In the genomic region with DNA sequence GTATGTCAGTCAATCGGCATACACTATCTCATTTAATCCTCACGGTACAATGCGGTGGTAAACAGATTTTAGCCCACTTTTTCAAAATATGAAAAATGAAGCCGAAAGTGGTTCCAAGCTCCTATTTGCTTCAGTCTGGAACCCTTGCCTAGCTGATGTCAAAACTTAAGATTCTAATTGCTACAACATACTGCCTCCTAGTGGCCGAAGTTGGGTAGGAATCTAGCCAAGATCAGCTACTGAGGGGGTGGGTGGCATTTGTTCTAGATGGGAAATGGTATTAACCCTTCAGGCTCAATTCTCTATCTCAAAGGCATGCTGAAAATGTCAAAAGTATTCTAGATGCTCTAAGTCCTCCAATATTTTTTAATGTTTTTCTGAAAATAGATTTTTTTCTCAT, we compare ENCODE assay signal across 8 mouse cellular contexts.
DNase-seq lines count a peak whose midpoint lies in the region; ATAC-seq and TF ChIP-seq lines count a peak whose summit lies in the region.

No protein-coding gene starts in this region.

- no peak for TF ChIP-seq POLR2A in liver, adult 2 months (IDR thresholded peaks at IDR 0.05; ENCODE audit: extremely low read depth, insufficient read depth, low read length)
- no peak for TF ChIP-seq POLR2A in cortical plate, adult 2 months (IDR thresholded peaks at IDR 0.05; ENCODE audit: extremely low read depth, insufficient read depth, low read length)
- TF ChIP-seq POLR2A in cerebellum, adult 2 months (IDR thresholded peaks at IDR 0.05; ENCODE audit: borderline replicate concordance, insufficient read depth, low read length): no peak

- H3K9ac ChIP-seq in liver, adult 2 months (ENCODE audit: low read depth, low read length): no peak overlapping the region
- H3K9ac ChIP-seq in liver, embryonic 11.5 days (ENCODE audit: low read depth, low read length): no peak overlapping the region

- no peak for ATAC-seq in liver, embryonic 11.5 days (replicated peaks; ENCODE audit: low FRiP score)

- DNase-seq in cerebellum, adult 9-10 months: peak; percentile 11
- no peak for DNase-seq in cerebellum, adult 9-11 months
- DNase-seq in liver, adult 2 months (ENCODE audit: extremely low read depth, low read depth, low spot score): peak; percentile 50
- no peak for DNase-seq in liver, embryonic 11.5 days (ENCODE audit: low spot score)
- DNase-seq in left cerebral cortex, postnatal 4 days: peak; percentile 37
- DNase-seq in c-Kit-positive CD71-positive TER-119-positive erythroid progenitor cells, embryonic 14.5 days (ENCODE audit: low spot score): no peak
- DNase-seq in cerebellum, adult 2 months: no peak

- no peaks in the 10 kb centered on the region for H3K9me3 ChIP-seq in liver, embryonic 11.5 days (ENCODE audit: control insufficient read depth, low read length)

- no peak overlapping the region for H3K4me3 ChIP-seq in liver, adult 2 months (ENCODE audit: insufficient read depth, low read depth, low read length)
- no peak overlapping the region for H3K4me3 ChIP-seq in liver, embryonic 11.5 days (ENCODE audit: low read depth, low read length)
- no peak overlapping the region for H3K4me3 ChIP-seq in cortical plate, adult 2 months (ENCODE audit: insufficient read depth, low read length)
- no peak overlapping the region for H3K4me3 ChIP-seq in cerebellum, adult 2 months (replicated peaks; ENCODE audit: insufficient read depth, low read depth, low read length)

- H3K4me1 ChIP-seq in liver, adult 2 months (ENCODE audit: control insufficient read depth, insufficient read depth, low read length): no peaks in the 10 kb centered on the region; the same call in 1 of the 2 replicates
- H3K4me1 ChIP-seq in liver, embryonic 11.5 days (replicated peaks; ENCODE audit: control insufficient read depth, insufficient read depth, low read length): no peaks in the 10 kb centered on the region
- H3K4me1 ChIP-seq in cortical plate, adult 2 months (ENCODE audit: control insufficient read depth, insufficient read depth, low read length): no peaks in the 10 kb centered on the region
- H3K4me1 ChIP-seq in cerebellum, adult 2 months (ENCODE audit: control insufficient read depth, insufficient read depth, low read length): no peaks in the 10 kb centered on the region

- H3K27me3 ChIP-seq in liver, adult 2 months (ENCODE audit: control insufficient read depth, insufficient read depth, low read length): no peaks in the 10 kb centered on the region
- H3K27me3 ChIP-seq in liver, embryonic 11.5 days (replicated peaks; ENCODE audit: control insufficient read depth, insufficient read depth, low read length): no peaks in the 10 kb centered on the region
- no peaks in the 10 kb centered on the region for H3K27me3 ChIP-seq in cerebellum, adult 2 months (ENCODE audit: control insufficient read depth, insufficient read depth, low read length)

- H3K36me3 ChIP-seq in liver, adult 2 months (ENCODE audit: control insufficient read depth, insufficient read depth, low read length): no peaks in the 10 kb centered on the region
- H3K36me3 ChIP-seq in liver, embryonic 11.5 days (ENCODE audit: control insufficient read depth, insufficient read depth, low read length): no peaks in the 10 kb centered on the region

- WGBS in liver, adult 2 months: 68% methylated on average over 5 of the region's 5 CpGs
- WGBS in liver, embryonic 11.5 days: 59% methylated on average over 5 of the region's 5 CpGs
- WGBS in cerebellum, adult 2 months: 64% methylated on average over 5 of the region's 5 CpGs

- no peaks in the 10 kb centered on the region for H3K79me2 ChIP-seq in liver, adult 2 months (ENCODE audit: control insufficient read depth, insufficient read depth, low read length)

- TF ChIP-seq CTCF in liver, adult 2 months (IDR thresholded peaks at IDR 0.05; ENCODE audit: low read depth, low read length): peak; percentile 55
- TF ChIP-seq CTCF in cortical plate, adult 2 months (IDR thresholded peaks at IDR 0.05; ENCODE audit: extremely low read depth, insufficient read depth, low read length): peak; percentile 46
- no peak for TF ChIP-seq CTCF in cerebellum, adult 2 months (IDR thresholded peaks at IDR 0.05; ENCODE audit: borderline replicate concordance, insufficient read depth, low read depth, low read length)

- H3K27ac ChIP-seq in liver, adult 2 months (replicated peaks; ENCODE audit: insufficient read depth, low read depth, low read length): no peak overlapping the region
- no peak overlapping the region for H3K27ac ChIP-seq in liver, embryonic 11.5 days (ENCODE audit: low read depth, low read length)
- H3K27ac ChIP-seq in cortical plate, adult 2 months (ENCODE audit: insufficient read depth, low read length): no peak overlapping the region
- no peak overlapping the region for H3K27ac ChIP-seq in cerebellum, adult 2 months (ENCODE audit: insufficient read depth, low read length)

- H3K4me2 ChIP-seq in liver, embryonic 11.5 days: no peak overlapping the region

- intact Hi-C loops in left cerebral cortex, postnatal 4 days (cut with DNase I): no loop called here

Comparison
In these comparisons a context has a peak if more than half of its experiments do, and no peak if none do; other contexts are left out.
1. DNase-seq: peak in cerebellum, adult 9-10 months (single experiment), liver, adult 2 months (single experiment) and left cerebral cortex, postnatal 4 days (single experiment); none in cerebellum, adult 9-11 months (single experiment), liver, embryonic 11.5 days (single experiment), c-Kit-positive CD71-positive TER-119-positive erythroid progenitor cells, embryonic 14.5 days (single experiment) and cerebellum, adult 2 months (0 of 2).